Mouse (Mus musculus): ENCODE results near the gene Nphp1. TPM values are rescaled to one million over a fixed set of nuclear protein-coding genes. Genes with fewer than 3 reads are reported as not detected.

Nphp1 gene
- polyA plus RNA-seq (2012; rRNA removed) = 16.1 and 19.4 TPM in 2 replicates

DNA sequence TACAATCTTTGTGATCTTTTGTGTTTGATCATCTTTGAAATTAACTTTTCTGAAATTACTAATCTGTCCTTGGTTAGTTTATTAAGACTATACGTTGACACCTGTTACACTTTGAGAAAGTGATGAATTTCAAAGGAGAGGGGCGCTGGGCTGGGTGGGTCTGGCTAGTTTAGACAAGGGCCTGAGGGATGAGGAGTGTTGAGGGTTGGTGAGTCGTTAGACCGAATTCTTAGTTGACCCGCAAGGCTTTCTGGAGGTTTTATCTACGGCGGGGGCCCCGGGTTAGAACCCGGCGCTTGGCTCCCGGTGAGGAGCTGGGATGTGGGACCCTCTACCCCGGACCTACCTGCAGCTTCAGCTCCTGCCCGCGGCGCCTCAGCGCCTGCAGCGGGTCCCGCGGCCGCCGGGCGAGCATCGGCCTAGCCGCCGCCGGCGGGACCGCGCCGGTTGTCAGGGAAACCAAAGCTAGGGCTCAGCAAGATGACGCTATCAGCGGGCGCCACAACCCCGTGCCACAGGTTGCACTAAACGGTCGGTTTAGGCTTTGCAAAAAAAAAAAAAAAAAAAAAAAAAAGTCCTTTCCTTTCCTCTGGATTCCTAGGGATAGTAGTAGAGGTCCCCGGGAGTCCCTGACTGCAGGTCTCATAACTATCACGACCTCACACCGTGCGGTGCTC is at the start of gene Nphp1:
Gene Nphp1 (minus strand): TSS at position 458 of the 677 bp plus-strand sequence.

DNA sequence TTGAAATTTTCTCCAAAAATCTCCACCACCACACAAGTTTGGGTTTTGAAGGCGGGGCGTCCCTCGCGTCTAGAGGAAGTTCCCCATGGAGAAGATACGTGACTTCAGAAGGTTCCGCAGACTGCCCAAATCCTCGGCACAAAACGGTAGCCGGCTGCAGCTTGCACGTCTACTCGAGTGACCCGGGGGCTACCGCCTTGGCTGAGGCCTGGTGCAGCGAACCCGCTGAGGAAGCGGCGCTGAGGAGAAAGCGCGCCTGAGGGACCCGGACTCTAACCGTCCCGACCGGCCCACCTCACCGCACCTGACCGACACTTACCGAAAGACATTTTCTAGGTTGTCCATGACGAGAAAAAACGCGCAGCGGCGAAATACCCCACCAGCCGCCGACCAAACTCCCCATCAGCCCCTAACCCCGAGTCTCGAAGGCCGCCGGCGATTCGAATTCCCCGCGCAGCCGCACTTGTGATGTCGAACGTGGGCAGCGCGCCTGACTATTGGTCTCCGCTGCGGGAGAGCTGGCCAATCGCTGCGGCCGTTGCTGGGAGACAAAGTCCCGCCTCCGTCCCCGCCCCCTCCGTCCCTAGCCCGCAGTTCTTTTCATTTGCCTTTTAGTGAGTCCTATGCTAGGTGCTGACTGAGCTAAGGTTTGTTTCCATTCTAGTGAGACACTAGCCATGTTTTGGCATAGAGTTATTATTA is 42.9 kb upstream of the Nphp1 start, which contains the start of gene Bub1:
Gene Bub1 (minus strand): TSS at position 465 of the 702 bp plus-strand sequence.

DNA sequence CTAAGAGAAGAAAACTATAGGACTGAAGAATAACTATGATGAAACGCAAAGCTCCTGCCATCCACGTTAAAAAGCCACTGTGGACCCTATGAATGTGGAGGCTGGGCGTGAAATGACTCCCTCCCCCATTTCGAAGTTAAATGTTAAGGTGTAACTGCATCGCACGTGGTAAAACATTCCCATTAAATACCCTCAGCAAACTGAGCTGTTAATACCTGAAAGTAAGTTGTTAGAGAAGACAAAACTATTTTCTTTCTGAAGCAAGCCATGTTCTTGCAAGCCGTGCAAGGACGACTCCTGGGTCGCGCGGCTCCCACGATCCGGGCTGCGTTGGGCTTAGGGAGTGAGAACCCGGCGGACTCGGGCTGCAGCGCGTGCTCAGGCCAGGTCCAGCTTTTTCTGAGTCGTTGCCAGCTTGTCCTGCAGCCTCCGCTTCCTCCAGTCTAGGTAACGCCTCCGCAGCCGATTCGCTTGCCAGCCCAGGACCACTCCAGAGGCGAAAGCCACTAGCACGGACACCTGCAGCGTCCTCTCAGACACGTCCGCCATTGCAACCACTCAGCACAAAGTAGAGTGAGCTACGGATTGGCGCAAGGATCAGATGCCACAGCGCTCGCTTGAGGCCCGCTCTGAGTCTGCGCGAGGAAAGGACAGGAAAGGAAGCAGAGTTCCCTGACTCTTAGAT is 3.4 kb upstream of the Nphp1 start, which contains the start of gene Mtln:
Gene Mtln (minus strand): TSS at position 570 of the 685 bp plus-strand sequence.

DNA sequence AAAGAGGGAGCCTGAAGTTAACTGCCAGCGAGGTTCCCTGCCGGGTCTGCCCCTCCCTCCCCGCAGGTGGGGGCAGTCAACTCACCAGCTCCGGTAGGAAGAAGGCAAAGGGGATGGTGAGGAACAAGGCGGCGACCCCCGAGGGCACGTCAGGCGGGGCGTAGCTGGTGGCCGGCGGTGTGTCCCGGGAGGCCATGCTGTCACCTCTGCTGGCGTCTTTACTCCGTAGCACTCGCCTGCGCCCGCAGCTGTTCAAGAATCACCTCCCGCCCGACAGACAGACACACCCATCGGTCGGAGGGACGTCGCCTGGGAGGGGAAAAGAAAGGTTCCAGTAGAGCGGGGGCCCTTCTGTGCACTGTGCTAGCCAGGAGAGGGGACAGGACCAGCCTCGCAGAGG is 59.0 kb downstream of the Nphp1 start, which contains the start of gene Mall:
Gene Mall (minus strand): TSS at position 262 of the 400 bp plus-strand sequence.

Other genes with a start within 250 kb of the Nphp1 start
- 0.07 and 0.09 TPM in 2 replicates for gene Prom2, start 247.4 kb downstream of the Nphp1 start, polyA plus RNA-seq (2012; rRNA removed)
- gene Zfp661, start 201.8 kb downstream of the Nphp1 start, polyA plus RNA-seq (2012; rRNA removed) = 9.5 and 10.1 TPM in 2 replicates
- gene Mrps5, start 201.7 kb downstream of the Nphp1 start, polyA plus RNA-seq (2012; rRNA removed) = 157 and 158 TPM in 2 replicates
- gene Mal, start 132.2 kb downstream of the Nphp1 start, polyA plus RNA-seq (2012; rRNA removed) = 2.3 and 9.8 TPM in 2 replicates
- gene Mall, start 59.0 kb downstream of the Nphp1 start, polyA plus RNA-seq (2012; rRNA removed) = 1.2 TPM in 2 replicates
- 71.0 and 72.7 TPM in 2 replicates for gene Mtln, start 3.6 kb upstream of the Nphp1 start, polyA plus RNA-seq (2012; rRNA removed)
- gene Bub1, start 43.0 kb upstream of the Nphp1 start, polyA plus RNA-seq (2012; rRNA removed) = 4.5 and 6.2 TPM in 2 replicates
- not detected in 2 replicates for gene Acoxl, start 50.0 kb upstream of the Nphp1 start, polyA plus RNA-seq (2012; rRNA removed)